Mouse (Mus musculus): ENCODE measurements around the gene Klf1. TPM values are rescaled to one million over a fixed set of nuclear protein-coding genes. Genes with fewer than 3 reads are reported as not detected.
"Not testable (repeated sequence)": the region's sequence is repeated elsewhere in the genome, so short reads cannot be mapped to it uniquely, and the experiment has no call there.

The Klf1 gene
- total RNA-seq, 2 experiments from 2014 or later = not detected

GRCm38 (mm10) chr8:84907037-84907436 is 5.3 kb downstream of the Klf1 start:
- DNase-seq (ENCODE audit: low spot score in 2 of 2) = no peak

GRCm38 (mm10) chr8:84907493-84907892 is 5.8 kb downstream of the Klf1 start:
- no peak for DNase-seq (ENCODE audit: low spot score in 2 of 2)

DNA sequence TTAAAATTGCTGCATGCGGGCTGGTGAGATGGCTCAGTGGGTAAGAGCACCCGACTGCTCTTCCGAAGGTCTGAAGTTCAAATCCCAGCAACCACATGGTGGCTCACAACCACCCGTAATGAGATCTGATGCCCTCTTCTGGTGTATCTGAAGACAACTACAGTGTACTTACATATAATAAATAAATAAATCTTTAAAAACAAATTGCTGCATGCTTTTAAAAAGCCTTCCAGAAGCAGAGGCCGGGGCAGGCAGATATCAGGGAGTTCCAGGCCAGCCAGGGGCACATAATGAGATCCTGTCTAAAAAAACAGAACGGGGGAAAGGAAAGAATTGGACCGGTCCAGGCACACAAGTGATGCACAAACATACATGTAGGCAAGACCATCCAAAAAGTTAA is 6.3 kb downstream of the Klf1 start:
- DNase-seq (ENCODE audit: low spot score in 2 of 2) = not testable (repeated sequence)

GRCm38 (mm10) chr8:84908421-84909161 is 6.9 kb downstream of the Klf1 start, which contains the start of gene Dnase2a:
Gene Dnase2a, plus strand, starts transcription at chr8:84908560.
- peak; percentile 79 to 83 for DNase-seq (ENCODE audit: low spot score in 2 of 2)

- DNase-seq (ENCODE audit: low spot score in 2 of 2) = no peak
Measured at GRCm38 (mm10) chr8:84909162-84909767, 7.5 kb downstream of the Klf1 start.

GRCm38 (mm10) chr8:84909949-84910348 is 8.2 kb downstream of the Klf1 start:
- no peak for DNase-seq (ENCODE audit: low spot score in 2 of 2)

DNA sequence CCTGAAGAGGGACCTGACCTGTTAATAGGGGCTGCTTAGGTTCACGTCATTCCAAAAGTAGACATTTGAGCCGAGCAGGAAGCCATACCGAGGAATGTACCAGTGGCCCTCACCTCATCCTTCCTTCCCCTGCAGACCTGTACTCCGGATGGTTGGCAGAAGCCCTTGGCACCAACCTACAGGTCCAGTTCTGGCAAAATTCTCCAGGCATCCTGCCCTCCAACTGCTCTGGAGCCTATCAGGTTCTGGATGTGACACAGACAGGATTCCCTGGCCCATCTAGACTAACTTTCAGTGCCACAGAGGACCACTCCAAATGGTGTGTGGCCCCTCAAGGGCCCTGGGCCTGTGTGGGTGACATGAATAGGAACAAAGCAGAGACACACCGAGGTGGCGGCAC is 8.8 kb downstream of the Klf1 start:
- DNase-seq (ENCODE audit: low spot score in 2 of 2) = no peak

DNA sequence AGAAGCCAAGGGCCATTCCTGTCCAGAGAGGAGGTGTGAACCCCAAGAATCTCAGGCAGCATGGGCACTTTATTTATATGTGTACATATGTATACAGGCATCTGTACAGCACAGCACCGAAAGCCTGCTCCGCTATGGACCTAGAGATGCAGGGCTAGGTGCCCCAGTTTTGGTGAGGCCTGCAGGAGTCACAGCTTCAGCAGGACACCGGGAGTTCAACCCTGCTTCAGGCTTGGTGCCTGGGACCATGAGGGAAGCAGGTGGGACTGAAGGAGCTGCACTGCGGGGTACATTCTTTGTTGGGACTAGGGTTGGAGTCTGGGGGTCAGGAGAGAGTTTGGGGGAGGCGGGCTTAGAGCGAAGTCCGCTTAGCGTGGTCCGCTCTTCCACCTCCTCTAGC is 10.1 kb downstream of the Klf1 start:
- no peak for DNase-seq (ENCODE audit: low spot score in 2 of 2)

DNA sequence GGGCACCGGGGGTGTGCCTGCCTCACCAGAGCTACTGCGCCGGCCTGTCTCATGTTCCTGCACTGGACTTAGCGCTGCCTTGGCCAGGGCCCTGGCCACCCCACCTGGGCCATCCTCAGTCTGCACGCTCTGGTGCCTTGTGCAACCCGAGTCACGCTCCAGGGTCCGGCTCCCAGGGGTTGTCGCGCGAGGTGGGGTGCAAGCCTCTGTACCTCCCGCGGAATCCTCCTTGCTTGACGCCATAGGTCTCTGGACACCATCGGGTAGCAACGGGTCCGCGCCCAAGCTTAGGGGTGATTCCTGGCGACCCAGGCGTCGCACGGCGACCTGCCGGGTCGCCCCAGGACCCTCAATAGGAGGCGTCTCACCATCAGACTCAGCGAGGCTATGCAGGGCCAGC is 10.7 kb downstream of the Klf1 start:
- DNase-seq (ENCODE audit: low spot score in 2 of 2) = no peak

DNA sequence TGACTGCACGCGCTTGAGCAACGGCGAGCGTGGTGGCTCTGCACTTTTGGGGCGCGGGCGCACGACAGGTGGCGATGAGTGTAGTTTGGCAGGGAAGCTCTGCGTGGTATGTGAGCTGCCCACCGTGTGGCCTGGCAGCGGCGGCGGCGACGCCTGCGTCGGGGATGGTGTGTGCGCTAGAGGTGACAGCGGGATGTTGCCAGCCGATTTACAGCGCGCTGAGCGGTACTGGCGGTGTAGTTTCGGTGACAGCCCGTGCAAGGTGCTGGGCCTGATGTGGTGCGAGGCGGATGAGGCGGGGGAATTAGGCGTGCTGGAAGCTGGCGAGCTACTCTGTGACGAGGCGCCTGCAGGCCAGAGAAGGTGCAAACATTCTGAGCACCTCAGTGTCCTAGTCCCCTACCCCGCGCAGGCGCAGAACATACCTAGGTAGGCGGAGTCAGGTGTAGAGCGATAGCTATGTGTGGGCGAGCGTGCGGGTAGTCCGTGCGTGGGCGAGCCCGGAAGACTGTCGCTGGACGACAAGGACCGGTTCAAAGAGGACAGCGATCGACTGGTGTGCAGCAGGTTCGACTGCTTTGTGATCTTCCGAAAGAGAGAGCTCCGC is 11.3 kb downstream of the Klf1 start:
- DNase-seq (ENCODE audit: low spot score in 2 of 2) = peak in 1 of 2 experiments; percentile 62

DNA sequence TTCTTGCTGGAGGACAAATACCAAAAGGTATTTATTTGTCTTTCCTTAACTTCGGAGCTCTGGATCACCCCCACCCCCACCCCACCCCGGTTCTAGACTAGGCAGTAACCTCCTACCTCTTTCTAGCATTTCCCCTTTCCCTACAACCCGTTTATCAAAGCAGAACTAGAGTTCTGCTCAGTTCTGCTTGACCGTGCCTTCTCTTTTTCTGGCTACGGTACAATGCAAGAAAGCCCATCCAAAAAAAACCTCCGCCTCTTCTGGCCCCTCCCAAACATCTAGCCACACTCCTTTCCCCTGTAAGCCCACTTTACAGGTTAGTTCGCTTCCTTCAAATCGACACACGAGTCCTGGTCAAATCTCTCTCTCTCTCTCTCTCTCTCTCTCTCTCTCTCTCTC is 11.8 kb downstream of the Klf1 start:
- DNase-seq (ENCODE audit: low spot score in 2 of 2) = no peak

DNA sequence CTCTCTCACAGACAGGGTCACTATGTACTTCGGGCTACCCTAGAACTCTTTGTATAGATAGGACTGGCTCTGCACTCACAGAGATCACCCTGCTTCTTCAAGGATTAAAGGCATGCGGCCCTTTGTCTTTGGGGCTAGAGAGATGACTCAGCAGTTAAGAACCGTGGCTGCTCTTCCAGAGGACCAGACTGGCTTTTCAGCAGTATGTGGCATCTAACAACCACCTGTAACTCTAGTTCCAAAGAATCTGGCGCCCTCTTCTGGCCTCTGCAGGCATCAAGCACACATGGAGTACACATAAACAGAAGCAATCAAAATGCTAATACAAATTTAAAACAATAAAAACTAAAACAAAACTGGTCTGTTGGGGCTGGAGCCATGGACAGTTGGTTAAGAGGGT is 12.2 kb downstream of the Klf1 start:
- DNase-seq (ENCODE audit: low spot score in 2 of 2) = peak in 1 of 2 experiments; percentile 50

DNA sequence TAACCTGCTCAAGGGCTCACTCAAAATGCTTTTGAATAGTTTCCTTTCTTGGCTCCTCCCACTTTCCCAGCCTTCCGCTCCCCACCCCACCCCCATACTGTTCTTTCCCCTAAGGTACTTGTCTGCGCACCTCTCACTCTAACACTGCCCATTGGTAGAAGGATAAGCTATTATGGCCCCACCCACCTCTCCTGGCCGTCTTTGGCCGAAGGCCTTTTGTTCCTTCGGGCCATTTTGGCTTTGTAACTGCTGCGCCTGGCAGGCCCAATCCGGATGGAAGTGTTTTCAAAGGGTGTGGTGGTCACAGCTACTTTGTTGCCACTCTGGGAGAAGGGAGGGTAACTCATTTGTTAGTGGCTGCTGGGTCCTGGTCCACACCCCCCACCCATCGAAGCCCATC is 13.5 kb downstream of the Klf1 start:
- DNase-seq (ENCODE audit: low spot score in 2 of 2) = no peak

GRCm38 (mm10) chr8:84917781-84918180 is 16.1 kb downstream of the Klf1 start:
- DNase-seq (ENCODE audit: low spot score in 2 of 2) = no peak

GRCm38 (mm10) chr8:84918646-84919045 is 16.9 kb downstream of the Klf1 start:
- DNase-seq (ENCODE audit: low spot score in 2 of 2) = no peak

DNA sequence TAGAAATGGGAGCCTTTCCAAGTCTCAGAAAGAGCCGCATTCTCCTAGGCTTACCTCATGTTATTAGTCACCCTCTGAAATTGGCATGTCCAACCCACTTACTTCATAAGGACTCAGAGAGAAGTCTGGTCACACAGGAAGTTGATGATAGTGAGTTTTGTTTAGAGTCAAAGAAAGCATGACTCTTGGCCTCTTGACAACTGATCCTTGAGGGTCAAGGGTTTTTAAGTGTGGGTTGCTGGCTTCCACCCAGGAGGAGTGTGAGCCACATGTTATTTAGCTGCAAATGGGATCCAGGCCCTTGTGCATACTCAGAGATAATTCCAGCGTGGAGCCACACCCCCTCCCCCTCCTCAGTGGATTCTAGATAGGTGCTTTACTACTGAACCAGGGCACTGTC is 19.9 kb downstream of the Klf1 start:
- DNase-seq (ENCODE audit: low spot score in 2 of 2) = no peak

DNA sequence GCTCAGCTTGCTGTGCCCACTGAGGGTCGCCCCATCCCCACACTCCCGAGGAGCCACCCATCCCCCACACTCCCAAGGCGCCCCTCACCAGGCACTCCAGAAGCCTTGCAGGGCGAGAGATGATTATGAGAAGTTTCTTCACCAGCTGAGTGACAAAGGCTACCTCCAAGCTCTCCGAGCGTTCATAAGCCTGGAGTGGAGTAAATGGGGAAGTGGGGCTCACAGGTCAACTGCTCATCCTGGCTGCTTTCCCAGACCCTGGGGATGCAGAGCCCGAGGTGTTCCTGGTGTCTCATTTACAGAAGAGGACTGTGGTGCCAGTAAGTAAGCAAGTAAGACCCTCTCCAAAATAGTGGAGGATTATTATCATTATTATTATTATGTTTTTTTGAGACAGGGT is 23.8 kb downstream of the Klf1 start:
- no peak for DNase-seq (ENCODE audit: low spot score in 2 of 2)

GRCm38 (mm10) chr8:84927513-84927912 is 25.8 kb downstream of the Klf1 start:
- no peak for DNase-seq (ENCODE audit: low spot score in 2 of 2)

DNA sequence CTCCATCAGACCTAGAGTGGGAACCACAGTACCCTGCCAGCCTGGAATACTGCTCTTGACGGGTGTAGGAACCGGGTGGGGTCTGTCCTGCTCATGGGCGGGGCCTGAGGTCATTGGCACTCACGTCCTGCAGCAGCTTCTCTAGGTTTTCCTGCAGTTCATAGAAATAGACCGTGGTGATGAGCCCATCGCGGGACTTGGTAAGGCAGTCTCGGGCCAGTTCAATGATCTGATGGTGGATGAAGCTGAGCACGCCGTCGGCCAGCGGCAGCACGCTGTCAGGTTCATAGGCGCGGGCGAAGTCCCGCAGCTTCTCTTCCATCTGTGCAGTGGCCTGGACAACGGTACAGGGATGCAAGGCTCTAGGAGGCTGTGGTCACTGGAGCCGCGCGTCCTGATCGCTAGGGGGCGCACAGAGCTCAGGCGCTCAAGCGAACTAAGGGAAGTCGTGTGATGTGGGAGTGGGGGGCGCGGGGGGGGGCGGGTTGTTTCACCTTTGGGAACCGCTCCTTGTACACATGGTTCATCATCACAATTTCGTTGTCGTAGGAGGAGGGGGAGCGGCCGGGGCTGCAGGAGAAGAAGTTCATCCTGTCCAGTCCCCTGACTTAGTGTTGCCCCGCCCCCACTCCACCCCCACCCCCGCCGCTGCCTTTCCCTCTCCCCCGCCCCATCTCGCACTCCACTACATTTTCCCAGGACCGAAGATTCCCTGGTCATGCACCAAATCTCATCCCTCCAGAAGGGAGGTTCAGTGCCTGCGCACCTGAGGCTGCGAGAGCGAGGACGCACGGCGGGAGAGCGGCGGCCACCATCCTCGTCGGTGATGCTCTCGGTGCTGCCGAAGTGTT is 27.0 kb downstream of the Klf1 start:
- DNase-seq (ENCODE audit: low spot score in 2 of 2) = peak; percentile 78 to 85

DNA sequence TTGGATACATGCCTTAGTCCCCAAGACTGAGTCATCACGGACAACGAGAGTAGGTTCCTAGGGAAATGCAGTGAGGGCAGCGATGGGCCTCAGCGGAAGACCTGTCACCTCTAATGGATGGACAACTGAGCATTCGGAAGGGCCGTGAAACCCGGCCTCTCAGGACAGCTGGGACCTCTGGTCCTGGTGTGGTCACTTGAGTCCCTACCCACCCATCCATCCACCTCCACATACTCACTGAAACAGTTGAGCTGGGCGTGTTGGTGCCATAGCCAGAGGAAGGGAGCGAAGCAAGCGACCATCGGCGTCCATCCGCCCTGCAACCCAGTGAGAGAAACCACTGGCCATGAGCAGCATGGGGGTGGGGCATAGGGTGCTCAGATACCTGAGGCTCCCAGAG is 28.9 kb downstream of the Klf1 start:
- no peak for DNase-seq (ENCODE audit: low spot score in 2 of 2)

DNA sequence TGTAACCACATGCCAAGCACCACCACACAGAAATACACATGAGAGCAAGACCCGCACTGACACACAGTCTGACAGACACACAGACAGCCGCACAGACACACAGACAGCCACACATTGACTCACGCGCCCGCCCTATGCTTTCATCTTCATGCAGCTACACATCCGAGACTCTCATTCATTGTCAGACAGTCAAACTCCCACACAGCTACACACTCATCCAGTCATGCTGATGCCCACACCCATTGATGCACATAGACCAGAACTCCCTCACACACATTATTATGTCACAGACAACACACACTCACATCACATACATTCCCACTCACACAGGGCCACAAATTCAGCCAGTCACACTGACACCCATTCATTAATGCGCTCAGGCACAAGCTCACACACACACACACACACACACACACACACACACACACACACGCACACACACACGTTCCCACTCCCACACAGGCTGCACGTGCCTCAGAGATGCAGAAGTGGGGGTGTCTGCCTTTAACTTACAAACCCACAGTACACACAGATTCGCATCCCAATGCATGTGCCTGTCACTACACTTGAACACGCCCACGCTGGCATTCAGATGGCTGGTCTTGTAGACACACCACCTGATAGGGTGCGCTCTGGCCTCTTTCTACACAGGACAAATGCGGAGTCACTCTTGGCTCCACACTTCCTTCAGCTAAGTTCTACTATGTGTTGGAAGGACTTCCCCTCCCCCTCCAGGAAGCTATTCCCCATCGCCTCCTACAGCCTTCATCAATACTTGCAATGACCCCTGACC is 32.2 kb downstream of the Klf1 start:
- no peak for DNase-seq (ENCODE audit: low spot score in 2 of 2)
